Mouse (Mus musculus): ENCODE data around the gene Gng12. TPM values are rescaled to one million over a fixed set of nuclear protein-coding genes. Genes with fewer than 3 reads are reported as not detected.

Gng12 gene
- polyA plus RNA-seq, 1 experiment from 2014 or later: 57.8 TPM

DNA sequence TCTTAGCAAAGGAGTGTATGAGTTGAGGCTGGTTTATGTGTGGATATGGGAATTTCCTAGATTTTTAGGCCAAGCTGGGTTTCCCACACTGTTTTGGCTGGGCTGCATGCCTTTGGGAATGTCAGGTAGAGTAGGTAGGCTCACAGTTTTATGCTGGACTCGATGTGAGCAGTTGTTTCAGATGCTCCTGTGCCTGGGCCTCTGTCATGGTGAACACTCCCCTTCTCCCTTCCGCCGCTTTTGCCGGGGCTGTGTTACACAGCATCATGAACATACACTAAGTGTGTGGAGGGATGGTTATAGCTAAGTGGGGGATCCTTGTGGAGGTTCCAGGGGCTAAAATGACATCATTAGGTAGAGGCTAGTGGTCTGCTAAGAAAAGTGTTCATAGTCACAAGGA, 24.6 kb downstream of the Gng12 start:
- Histone ChIP-seq H3K27ac (no peak overlapping the region), H3K9ac (no peak overlapping the region), H3K36me3 (no peaks in the 10 kb centered on the region), H3K27me3 (no peaks in the 10 kb centered on the region), H3K4me1 (replicated peaks) (no peaks in the 10 kb centered on the region), H3K4me3 (no peak overlapping the region), H3K9me3 (replicated peaks) (no peaks in the 10 kb centered on the region), H3K4me2 (no peak overlapping the region)
- no peak for ATAC-seq (replicated peaks; ENCODE audit: insufficient number of reproducible peaks, insufficient read depth, low FRiP score, low read depth)
- 83% methylated on average over 4 of the region's 4 CpGs for WGBS

DNA sequence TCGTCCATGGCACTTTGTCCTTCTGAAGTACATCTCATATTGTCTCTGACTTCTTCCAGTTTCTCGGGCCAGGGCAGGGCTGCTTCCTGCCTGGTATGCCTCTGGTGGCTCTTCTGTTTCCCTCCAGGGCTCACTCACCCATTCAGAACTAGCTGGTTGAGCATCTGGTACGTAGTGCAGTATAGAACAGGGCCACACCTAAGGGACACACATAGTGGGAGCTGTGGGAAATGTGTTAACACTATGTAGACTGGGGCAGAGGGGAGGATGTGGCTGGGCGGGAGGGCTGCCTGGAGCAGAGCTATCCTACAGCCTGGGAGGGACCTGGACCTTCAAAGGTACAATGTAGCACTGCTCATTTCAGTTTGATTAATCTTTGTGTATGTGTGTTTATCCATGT, 25.6 kb downstream of the Gng12 start:
- 76% methylated on average over 4 of the region's 4 CpGs for WGBS
- no peaks in the 10 kb centered on the region for H3K4me1 ChIP-seq (replicated peaks)
- ATAC-seq (replicated peaks; ENCODE audit: insufficient number of reproducible peaks, insufficient read depth, low FRiP score, low read depth): no peak
- H3K4me2 ChIP-seq: no peak overlapping the region
- H3K4me3 ChIP-seq: no peak overlapping the region
- no peaks in the 10 kb centered on the region for H3K27me3 ChIP-seq
- no peaks in the 10 kb centered on the region for H3K9me3 ChIP-seq (replicated peaks)
- H3K27ac ChIP-seq: no peak overlapping the region
- no peak overlapping the region for H3K9ac ChIP-seq
- no peaks in the 10 kb centered on the region for H3K36me3 ChIP-seq

GRCm38 (mm10) chr6:66922501-66922900, 26.3 kb downstream of the Gng12 start:
- Histone ChIP-seq H3K4me2 (no peak overlapping the region), H3K9me3 (replicated peaks) (no peaks in the 10 kb centered on the region), H3K4me3 (no peak overlapping the region), H3K4me1 (replicated peaks) (no peaks in the 10 kb centered on the region), H3K27ac (no peak overlapping the region), H3K27me3 (no peaks in the 10 kb centered on the region), H3K36me3 (no peaks in the 10 kb centered on the region), H3K9ac (no peak overlapping the region)
- no peak for ATAC-seq (replicated peaks; ENCODE audit: insufficient number of reproducible peaks, insufficient read depth, low FRiP score, low read depth)
- WGBS: 88% methylated on average over 7 of the region's 7 CpGs

- no peak for ATAC-seq (replicated peaks; ENCODE audit: insufficient number of reproducible peaks, insufficient read depth, low FRiP score, low read depth)
- H3K4me1 ChIP-seq (replicated peaks): no peaks in the 10 kb centered on the region
- 87% methylated on average over 4 of the region's 4 CpGs for WGBS
Measured at GRCm38 (mm10) chr6:66923851-66924250, 27.7 kb downstream of the Gng12 start.

GRCm38 (mm10) chr6:66924315-66924965, 28.2 kb downstream of the Gng12 start:
- Histone ChIP-seq H3K9ac (no peak overlapping the region), H3K27me3 (no peaks in the 10 kb centered on the region), H3K36me3 (no peaks in the 10 kb centered on the region), H3K9me3 (replicated peaks) (no peaks in the 10 kb centered on the region), H3K4me1 (replicated peaks) (no peaks in the 10 kb centered on the region), H3K27ac (no peak overlapping the region), H3K4me2 (no peak overlapping the region), H3K4me3 (no peak overlapping the region)
- WGBS: 84% methylated on average over 7 of the region's 7 CpGs
- no peak for ATAC-seq (replicated peaks; ENCODE audit: insufficient number of reproducible peaks, insufficient read depth, low FRiP score, low read depth)

More at GRCm38 (mm10) chr6:66923851-66924250, 27.7 kb downstream of the Gng12 start:
- H3K27ac ChIP-seq: no peak overlapping the region
- no peak overlapping the region for H3K4me3 ChIP-seq
- H3K9ac ChIP-seq: no peak overlapping the region
- no peaks in the 10 kb centered on the region for H3K36me3 ChIP-seq
- no peaks in the 10 kb centered on the region for H3K9me3 ChIP-seq (replicated peaks)
- H3K27me3 ChIP-seq: no peaks in the 10 kb centered on the region
- no peak overlapping the region for H3K4me2 ChIP-seq

DNA sequence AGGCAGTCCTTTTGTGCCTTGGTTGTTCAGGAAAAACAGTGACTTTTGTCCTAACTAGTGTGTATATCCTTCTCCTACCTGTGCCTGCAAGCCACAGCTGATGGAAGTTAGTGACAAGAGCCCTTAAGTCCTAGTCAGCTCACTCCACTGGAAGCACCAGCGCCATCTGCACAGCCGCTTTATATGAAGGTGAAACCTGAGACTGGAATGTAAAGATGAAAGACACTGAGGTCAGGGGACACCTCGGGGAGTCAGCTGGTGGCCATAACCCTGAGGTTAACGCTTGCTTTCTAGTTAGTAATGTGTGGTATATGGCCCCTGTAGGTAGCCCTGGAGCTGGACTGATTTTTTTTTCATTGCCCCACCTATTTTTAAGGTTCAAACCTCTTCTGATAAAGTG, 30.1 kb downstream of the Gng12 start:
- Histone ChIP-seq H3K9ac (no peak overlapping the region), H3K4me3 (no peak overlapping the region), H3K27ac (no peak overlapping the region), H3K9me3 (replicated peaks) (no peaks in the 10 kb centered on the region), H3K4me2 (no peak overlapping the region), H3K36me3 (no peaks in the 10 kb centered on the region), H3K27me3 (no peaks in the 10 kb centered on the region), H3K4me1 (replicated peaks) (0 out of 2 replicates have a peak, but pooled peaks cover 4% of the 10 kb centered on the region)
- 33% methylated on average over 4 of the region's 4 CpGs for WGBS
- no peak for ATAC-seq (replicated peaks; ENCODE audit: insufficient number of reproducible peaks, insufficient read depth, low FRiP score, low read depth)

- no peak for ATAC-seq (replicated peaks; ENCODE audit: insufficient number of reproducible peaks, insufficient read depth, low FRiP score, low read depth)
- Histone ChIP-seq H3K4me1 (replicated peaks) (0 out of 2 replicates have a peak, but pooled peaks cover 4% of the 10 kb centered on the region), H3K27me3 (no peaks in the 10 kb centered on the region), H3K4me3 (no peak overlapping the region), H3K4me2 (no peak overlapping the region), H3K9ac (no peak overlapping the region), H3K36me3 (no peaks in the 10 kb centered on the region), H3K9me3 (replicated peaks) (no peaks in the 10 kb centered on the region), H3K27ac (no peak overlapping the region)
- WGBS: 74% methylated on average over 2 of the region's 2 CpGs
Measured at GRCm38 (mm10) chr6:66928972-66929645, 32.9 kb downstream of the Gng12 start.

DNA sequence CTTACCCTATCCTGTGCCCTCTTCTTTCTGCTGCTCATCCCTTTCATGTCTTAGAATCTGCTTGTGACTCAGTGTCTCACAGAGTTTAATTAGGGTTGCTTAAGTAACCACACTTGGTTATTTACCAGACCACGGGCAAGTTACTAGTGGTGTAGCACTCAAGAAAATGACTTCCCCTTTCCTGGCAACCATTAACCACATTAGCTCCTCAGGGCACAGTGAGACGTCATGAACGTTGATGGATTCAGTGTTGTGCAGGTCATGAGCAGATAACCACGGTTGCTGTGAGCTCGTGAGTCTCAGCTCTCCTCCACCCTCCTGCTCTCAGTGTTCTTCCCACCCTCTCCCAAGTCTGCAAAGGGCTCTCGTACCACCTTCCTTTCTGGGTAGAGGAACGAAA, 33.5 kb downstream of the Gng12 start:
- 0 out of 2 replicates have a peak, but pooled peaks cover 4% of the 10 kb centered on the region for H3K4me1 ChIP-seq (replicated peaks)
- no peak overlapping the region for H3K27ac ChIP-seq
- no peaks in the 10 kb centered on the region for H3K36me3 ChIP-seq
- no peaks in the 10 kb centered on the region for H3K9me3 ChIP-seq (replicated peaks)
- no peak overlapping the region for H3K4me3 ChIP-seq
- ATAC-seq (replicated peaks; ENCODE audit: insufficient number of reproducible peaks, insufficient read depth, low FRiP score, low read depth): no peak
- no peak overlapping the region for H3K4me2 ChIP-seq
- WGBS: 40% methylated on average over 7 of the region's 7 CpGs
- no peak overlapping the region for H3K9ac ChIP-seq
- H3K27me3 ChIP-seq: no peaks in the 10 kb centered on the region

DNA sequence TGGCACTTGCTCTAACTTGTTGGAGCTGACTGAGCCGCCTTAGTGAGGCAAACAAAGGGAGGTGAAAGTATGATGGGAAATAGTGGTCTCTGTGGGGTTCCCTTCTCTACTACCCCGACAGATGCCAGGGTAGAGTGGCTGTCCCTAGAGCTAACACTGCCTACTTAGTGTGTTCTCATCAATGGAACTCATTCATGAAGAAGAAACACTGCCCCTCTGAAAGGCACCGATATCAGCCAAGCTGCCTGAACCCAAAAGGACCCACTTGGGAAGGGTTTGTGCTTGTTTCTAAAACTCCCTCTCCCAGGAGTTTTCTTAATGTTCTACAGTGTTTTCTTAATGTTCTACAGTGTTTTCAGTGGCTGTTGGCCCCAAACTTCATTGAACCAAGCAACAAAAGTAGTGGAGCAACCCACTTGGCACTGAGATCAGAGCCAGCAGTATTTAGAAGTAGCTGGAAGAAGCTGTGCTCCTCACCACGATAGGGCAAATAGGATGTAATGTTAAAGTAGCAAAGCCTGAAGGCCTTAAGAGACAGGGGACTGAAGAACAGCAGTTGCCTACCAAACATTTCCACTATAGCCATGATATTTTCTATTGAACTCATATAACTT, 36.1 kb downstream of the Gng12 start:
- Histone ChIP-seq H3K4me2 (no peak overlapping the region), H3K4me1 (replicated peaks) (0 out of 2 replicates have a peak, but pooled peaks cover 4% of the 10 kb centered on the region), H3K9me3 (replicated peaks) (no peaks in the 10 kb centered on the region), H3K4me3 (no peak overlapping the region), H3K27ac (no peak overlapping the region), H3K27me3 (no peaks in the 10 kb centered on the region), H3K36me3 (no peaks in the 10 kb centered on the region), H3K9ac (no peak overlapping the region)
- 82% methylated on average over 4 of the region's 4 CpGs for WGBS
- no peak for ATAC-seq (replicated peaks; ENCODE audit: insufficient number of reproducible peaks, insufficient read depth, low FRiP score, low read depth)

DNA sequence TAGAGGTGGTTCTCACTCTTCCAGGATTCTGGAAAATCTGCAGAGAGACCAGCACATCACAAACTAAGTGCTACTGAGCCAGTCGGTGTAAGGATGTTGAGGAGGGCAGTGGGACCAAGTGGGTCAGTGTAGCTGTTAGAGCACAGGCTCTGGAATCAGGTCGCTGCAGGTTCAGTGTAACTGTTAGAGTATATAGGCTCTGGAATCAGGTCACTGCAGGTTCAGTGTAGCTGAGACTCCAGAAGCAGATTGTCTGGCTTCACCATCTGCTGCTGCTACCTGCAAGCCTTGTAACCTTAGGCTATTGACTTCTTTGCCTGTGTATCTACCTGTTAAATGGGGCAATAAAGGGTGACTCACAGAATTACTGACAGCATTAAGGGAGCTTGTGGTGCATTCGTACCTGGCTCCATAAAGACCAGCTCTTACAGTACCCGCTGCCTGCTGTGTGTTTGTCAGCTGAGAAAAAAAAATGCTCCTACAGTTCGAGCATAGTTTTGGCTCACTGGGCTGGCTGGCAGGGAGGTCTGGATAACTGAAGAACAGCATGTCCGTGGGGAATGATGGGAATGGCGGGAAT, 44.5 kb downstream of the Gng12 start:
- H3K4me2 ChIP-seq: no peak overlapping the region

DNA sequence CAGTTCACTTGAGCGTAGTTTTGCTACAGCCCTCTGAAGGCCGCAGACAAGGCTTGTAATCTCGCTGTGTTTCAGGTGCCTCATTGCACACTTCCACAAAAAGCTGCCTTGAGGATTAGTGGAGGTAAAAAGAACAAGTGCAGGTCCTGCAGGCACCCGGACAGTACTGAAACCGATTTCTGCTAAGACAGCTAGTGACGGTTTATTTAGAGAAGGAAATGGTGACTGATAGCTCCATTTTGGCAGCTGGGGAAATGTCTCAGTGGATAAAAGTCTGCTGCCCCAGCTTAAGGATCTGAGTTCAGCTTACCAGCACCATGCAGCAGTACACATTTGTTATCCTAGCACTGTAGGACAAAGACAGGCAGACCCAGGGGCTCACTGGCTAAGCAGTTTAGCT, 45.6 kb downstream of the Gng12 start:
- ATAC-seq (replicated peaks; ENCODE audit: insufficient number of reproducible peaks, insufficient read depth, low FRiP score, low read depth): no peak
- Histone ChIP-seq H3K36me3 (no peaks in the 10 kb centered on the region), H3K27ac (no peak overlapping the region), H3K4me1 (replicated peaks) (peaks cover 25% of the 10 kb centered on the region), H3K9ac (no peak overlapping the region), H3K4me2 (no peak overlapping the region), H3K4me3 (no peak overlapping the region), H3K9me3 (replicated peaks) (no peaks in the 10 kb centered on the region), H3K27me3 (no peaks in the 10 kb centered on the region)
- WGBS: 59% methylated on average over 6 of the region's 6 CpGs

More for the DNA sequence above, 44.5 kb downstream of the Gng12 start:
- WGBS: 52% methylated on average over 7 of the region's 7 CpGs
- Histone ChIP-seq H3K4me3 (no peak overlapping the region), H3K9me3 (replicated peaks) (no peaks in the 10 kb centered on the region), H3K36me3 (no peaks in the 10 kb centered on the region), H3K9ac (no peak overlapping the region), H3K27ac (no peak overlapping the region), H3K4me1 (replicated peaks) (peaks cover 25% of the 10 kb centered on the region), H3K27me3 (no peaks in the 10 kb centered on the region)
- no peak for ATAC-seq (replicated peaks; ENCODE audit: insufficient number of reproducible peaks, insufficient read depth, low FRiP score, low read depth)

Data from heart, embryonic 15.5 days (tissue).